Mouse (Mus musculus) embryo, embryonic 9.5 days (tissue): ENCODE measurements at regions not wholly inside any gene's neighbourhood (a gene's known extent, or its start where the extent isn't known, plus 50 kb on each side); places are given as distances from the start of the nearest gene placed in this dataset.

Experiments
- DNase-seq: peaks from one replicate; pipeline ENCODE4 v3.0.0-alpha.2; 2017; ENCODE audit errors: extremely low spot score

DNA sequence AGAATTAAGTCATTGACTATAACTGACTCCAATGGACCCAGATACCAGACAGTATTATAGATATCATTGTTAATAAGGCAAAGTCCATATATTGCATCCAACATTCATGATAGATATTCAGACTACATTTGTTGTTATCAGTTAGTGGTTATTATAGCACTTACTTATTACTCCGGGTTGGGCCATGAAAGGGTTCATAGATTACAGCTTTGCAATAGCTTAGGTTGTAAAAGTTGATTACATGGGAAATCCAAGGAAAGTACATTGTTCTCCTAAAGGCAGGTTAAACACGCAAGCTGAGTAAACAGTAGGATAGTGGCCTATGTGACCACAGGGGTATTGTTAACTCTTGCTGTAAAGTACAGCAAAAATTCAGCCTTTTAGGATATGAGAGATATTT, 89.3 kb upstream of the Actbl2 start:
- DNase-seq: no peak

DNA sequence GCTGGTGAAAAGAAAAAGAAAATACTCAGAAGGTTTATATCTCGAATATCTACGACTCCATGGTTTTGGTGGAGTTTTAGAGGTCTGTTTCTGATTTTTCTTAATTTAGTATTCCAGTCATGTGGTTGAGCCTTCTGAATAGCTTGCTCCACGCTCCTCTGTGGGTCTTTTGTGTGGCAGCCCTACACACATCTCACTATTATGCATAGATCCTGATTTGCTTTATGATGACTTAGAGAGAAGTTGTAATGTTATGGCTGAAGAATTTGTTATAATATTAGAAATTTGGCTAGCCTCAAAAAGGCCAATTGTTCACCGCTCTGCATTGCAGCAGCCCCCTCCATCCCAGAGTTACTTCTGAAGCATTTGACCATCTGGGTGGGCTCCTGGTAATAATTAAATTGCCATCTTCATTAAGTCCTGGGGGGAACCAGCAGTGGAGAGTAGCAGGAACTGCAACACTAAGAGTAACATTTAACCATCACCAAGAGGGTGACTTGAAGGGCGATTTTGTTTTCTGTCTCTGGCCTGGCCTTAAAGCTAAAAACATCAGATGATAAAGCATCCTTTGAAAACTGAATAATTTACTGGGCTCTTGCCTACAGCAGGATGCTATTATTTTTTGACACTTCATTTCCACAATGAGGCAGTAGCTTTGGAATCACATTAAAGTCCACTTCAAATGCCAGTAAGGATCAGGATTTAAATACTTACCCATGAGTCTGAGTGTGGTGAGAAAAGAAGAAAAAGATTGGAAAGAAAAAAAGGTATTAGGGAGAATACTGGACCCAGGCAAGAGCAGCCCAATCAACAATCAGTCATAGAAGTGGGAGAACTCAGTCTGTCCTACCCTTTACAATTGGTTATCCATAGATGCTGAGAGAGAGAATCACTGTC, 84.3 kb upstream of the Actbl2 start:
- DNase-seq: no peak

DNA sequence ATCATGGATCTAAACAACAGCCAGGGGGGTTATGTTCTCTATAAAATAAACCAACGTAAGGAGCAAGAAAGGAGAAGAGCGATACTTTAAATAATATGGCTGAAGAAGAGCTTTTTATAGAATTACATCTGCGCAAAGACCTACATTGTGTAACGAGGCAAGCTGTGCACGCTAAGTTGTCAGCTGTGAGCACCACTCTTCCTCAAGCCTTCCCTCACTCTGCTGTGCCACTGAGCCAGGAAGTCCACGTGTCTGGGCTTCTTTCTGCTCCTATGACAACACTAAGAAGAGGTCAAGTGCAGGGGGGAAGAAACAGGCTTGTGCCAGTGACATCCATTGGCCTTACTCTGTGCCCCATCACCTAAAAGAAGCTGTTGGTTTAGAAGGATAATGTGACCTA, 75.6 kb upstream of the Actbl2 start:
- DNase-seq: no peak

DNA sequence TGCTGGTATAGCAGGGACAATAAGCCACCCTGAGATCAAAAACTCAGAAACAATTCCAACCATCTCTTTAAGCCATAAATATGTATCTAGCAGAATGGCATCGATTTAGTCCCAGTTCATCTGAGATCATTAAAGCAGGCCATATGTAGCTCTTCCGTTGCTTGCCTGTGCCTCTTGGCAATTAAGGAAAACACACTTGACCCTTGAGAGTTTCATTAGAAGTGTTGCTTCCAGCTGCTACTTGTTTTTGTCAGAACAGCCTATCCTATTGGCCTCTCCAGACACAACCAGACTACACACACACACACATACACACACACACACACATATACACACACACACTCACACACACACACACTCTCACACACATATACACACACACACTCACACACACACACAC, 71.5 kb upstream of the Actbl2 start:
- no peak for DNase-seq

DNA sequence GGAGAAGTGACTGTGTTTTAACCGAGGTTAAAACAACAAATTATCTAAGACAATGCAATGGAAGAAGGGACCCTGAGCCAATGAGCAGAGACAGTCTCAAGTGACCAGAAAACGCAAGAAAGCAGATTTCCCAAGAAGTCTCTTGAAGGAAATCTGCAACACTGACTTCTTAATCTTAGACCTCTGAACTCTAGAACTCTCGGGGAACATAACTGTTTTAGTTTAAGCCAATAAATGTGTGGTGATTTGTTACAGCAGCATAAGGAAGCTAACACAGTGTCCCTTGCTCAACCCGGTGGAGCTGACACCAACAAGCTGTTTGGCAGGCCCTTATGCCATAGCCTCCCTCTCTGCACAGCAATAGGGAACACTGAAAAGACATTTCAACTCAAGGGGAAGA, 69.0 kb upstream of the Actbl2 start:
- no peak for DNase-seq

DNA sequence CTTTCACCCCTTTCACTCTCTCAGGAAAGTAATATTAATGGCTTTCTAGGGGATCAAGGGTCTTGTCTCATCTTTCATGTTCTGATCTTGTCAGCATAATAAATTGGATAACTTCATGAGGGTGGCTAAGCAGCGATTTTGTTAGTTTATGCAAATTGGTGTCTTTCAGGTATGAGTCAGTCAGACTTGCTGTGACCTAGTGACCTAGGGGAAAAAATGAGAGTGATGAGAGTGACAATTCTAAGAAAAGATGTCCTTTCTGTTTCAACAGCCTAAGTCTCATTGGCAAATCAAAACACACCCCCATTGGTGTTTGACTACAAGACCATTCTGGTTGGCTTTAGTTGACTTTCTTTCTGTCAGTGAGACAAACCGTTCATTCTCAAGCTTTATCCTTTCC, 68.0 kb upstream of the Actbl2 start:
- DNase-seq: no peak

DNA sequence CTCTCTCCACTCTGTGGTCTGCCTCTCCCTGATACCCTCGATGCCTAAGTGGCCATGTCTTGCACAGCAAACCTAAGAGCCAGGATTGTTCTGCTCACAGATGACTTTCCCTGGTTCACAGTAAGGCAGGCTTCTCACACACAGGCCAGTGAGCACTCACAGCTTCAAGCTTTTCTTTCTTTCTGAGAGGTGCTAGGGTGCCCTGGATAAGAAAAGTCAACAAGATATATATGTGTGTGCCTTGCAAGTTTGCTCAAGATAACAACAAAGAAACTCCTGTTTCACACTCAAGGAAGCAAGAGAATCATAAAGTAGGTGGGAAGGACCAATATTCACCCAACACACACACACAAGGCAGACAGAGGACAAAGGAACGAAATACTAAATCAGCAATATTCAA, 60.9 kb upstream of the Actbl2 start:
- DNase-seq: no peak

DNA sequence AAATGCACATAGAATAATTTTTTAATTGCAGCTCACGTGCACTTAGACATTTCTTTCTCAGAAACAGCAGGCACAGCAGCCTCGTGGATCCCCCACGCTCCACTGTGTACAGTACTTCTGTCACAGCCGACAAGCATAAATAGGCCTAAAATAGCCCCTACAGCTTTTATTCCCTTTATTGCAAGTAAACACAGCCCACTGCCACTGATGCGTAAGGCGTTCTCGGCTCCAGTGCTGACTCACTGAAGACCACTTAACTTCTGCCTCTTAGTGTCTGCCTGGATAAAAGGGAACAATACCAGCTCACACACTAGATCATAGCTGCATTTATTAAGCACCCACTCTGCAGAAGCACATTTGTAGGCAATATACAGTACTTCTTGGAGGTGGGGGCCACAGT, 60.5 kb upstream of the Actbl2 start:
- DNase-seq: no peak

DNA sequence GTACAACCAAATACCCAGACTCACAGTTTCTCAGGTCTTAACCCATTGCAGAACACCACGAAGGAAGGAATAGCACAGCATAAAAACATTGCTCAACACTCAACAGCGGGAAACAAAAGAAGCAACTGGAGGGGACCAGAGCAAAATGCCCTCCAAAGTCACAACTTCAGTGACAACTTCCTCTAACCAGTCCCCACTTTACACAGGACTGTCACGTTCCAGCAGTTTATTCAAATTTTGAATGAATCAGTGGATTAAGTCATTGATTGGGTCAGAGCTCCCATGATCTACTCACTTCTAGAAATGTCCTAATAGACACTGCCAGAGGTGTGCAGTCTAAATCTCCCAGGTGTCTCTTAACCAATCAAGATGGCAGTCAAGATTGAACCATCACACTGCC, 53.3 kb upstream of the Actbl2 start:
- DNase-seq: no peak

DNA sequence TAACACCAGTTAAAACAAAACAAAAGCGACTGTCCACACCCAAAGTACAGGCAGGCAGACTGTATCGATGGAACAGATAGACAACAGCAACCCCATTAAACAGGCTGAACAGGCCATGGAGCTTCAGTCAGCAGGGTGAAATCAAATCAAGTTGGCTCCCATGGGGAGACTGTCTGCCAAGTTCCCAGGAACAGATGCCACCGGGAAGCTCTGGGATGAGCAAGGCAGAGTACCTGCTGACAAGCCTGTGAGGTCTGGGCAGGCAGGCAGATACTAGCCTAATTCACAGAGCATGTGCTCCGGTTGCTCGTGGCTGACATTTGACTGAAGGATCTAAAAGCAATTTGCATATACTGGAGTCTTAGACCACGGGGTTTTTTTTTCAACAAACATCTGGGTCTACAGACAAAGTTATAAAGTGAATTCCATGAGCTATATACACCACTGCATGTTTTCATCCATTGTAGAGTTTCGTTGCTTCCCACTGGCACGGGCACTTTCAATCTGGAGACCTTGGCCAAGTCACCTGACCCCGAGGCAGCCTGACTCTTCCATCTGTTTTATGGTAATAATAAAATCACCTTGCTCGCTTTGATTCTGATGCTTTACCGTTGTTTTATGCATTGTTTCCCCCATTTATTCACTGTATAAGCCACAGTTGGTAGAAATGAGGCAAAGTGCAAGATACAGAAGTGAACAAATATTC, 50.1 kb upstream of the Actbl2 start:
- no peak for DNase-seq
